Mouse (Mus musculus) layer of hippocampus, adult 18-20 months (tissue): ENCODE measurements around the gene Gabrg2. TPM values are rescaled to one million over a fixed set of nuclear protein-coding genes. Genes with fewer than 3 reads are reported as not detected.

ENCODE experiments used
- DNase-seq, 2 experiments: peaks; one replicate each; pipeline ENCODE4 v3.0.0; 2022; ENCODE audit warnings: low spot score in 2 of 2
- long read RNA-seq: library from polyadenylated mRNA; stranded (forward); transcript quantifications from one replicate; pipeline ENCODE4 v2.0.0, GENCODE M21; 2021
- total RNA-seq, 2 experiments: library from RNA; stranded (reverse); gene quantifications; 2 replicates each; pipeline ENCODE4 v1.2.3; 2021

Gene Gabrg2
- total RNA-seq, result 100 to 1,000 TPM; 157 to 158 TPM
- long read RNA-seq, full-length matches to known transcripts, result 169 of 188 reads
- long read RNA-seq, partial matches to known transcripts, result 7 of 188 reads
- long read RNA-seq, other reads (novel, unspliced or antisense), result 12 of 188 reads

DNA sequence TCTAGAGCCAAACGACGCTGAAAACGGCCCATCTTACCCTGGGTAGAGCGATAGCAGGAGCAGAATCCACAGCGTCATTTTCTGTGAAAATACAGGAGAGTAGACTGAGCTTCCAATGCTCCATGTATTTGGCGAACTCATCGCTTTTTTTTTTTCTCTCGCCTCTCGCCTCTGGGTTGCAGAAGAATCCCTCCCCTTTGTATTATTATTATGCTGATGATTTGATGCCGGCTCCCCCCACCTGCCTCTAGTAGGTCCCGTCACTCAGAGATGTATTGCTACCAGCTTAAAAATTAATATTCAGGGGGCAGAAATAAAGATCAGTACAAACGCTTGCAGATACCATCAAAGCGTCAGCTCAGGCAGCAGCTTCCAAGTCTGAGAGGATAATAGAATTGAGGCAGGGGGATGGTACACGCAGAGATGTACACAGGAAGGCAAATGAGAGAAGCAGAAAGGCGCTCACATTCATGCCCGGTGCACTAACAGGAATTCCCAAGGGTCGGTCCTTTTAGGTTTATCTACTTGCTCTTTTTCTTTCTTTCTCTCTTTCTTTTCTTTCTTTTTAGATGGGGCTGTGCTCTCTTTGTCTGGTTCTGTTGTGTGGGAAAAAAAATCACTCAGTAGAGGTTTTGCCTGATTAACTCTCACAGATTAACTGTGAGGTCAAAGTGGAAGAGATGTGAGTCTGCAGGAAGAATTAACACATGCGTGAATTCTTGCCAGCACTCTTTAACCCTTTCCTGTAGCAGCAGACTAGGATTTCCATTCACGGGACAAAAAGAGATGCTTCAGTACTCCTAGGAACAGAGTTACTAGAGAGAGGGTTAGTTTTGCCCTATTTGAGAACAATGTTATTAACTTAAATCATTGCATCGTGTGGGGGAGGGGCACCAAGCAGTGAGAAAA, at the start of gene Gabrg2:
TSS of gene Gabrg2 (minus strand) at position 668 of the 909 bp plus-strand sequence.
- peak; percentile 30 to 71 for DNase-seq

GRCm38 (mm10) chr11:42048201-42048600, 47.5 kb upstream of the Gabrg2 start:
- DNase-seq, result peak in 1 of 2 experiments; percentile 4

- peak in 1 of 2 experiments; percentile 58 for DNase-seq
Observed at GRCm38 (mm10) chr11:41999468-41999881, 1.2 kb downstream of the Gabrg2 start.

GRCm38 (mm10) chr11:41980152-41980551, 20.5 kb downstream of the Gabrg2 start:
- no peak for DNase-seq

GRCm38 (mm10) chr11:41968595-41968994, 32.1 kb downstream of the Gabrg2 start:
- no peak for DNase-seq

- DNase-seq, result peak in 1 of 2 experiments; percentile 46
Observed at GRCm38 (mm10) chr11:41962706-41963105, 38.0 kb downstream of the Gabrg2 start.

DNA sequence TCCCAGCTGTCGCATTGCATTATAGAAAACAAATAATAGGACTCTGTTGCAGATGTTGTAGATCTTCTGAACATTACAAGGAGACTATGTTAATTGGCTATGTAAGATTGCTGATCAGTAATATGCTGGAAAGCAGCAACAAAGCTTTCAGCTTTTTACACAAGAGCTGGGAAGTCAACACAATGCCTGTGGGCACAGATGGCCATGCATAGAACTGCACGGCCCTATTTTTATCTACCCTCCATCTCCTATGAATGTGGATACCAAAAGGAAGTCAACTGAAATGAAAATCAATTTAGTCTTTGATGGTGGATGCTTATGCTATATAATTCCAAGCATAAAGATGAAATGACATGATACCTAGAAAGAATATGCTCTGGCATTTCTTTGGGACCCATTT, 47.1 kb downstream of the Gabrg2 start:
- DNase-seq, result peak in 1 of 2 experiments; percentile 50

GRCm38 (mm10) chr11:41951898-41952297, 48.8 kb downstream of the Gabrg2 start:
- DNase-seq, result no peak

GRCm38 (mm10) chr11:41945471-41945870, 55.2 kb downstream of the Gabrg2 start:
- no peak for DNase-seq

DNA sequence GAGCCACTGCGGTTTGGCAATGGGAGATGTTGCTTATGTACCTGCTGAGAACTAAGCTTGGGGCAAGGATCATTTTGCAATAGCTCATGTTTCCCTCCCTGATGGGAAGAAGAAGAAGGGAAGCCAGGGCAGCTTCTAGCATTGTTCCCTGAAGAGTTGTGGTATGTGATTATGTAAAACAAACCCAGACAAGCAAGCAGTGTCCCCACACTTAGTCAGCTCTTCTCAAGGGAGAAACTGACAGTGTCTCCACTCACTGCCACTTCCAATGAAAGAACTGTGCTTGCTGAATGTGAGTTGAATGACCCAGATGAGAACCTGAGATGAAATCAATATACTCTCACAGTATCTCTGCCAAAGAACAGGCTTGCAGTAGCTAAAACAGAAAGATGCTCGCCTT, 62.7 kb downstream of the Gabrg2 start:
- DNase-seq, result peak in 1 of 2 experiments; percentile 22

DNA sequence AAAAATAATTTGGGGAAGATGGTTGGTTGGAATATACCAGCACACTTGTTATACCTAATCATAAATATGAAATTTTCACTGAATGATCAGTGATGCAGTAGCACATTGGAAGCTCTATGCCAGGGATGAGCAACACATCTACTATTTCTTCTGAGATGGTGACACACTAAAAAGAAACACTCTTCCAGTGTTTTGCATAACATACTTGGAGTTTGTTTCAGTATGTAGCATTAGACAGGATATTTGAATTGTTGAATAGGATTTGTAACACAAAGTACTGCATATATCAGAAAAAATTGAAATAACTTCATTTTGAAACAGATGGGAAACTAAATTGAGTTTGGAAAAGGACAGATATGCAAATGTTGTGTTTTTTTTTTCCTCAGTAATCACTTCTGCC, 81.8 kb downstream of the Gabrg2 start:
- no peak for DNase-seq

- no peak for DNase-seq
Observed at GRCm38 (mm10) chr11:41914066-41914465, 86.6 kb downstream of the Gabrg2 start.

DNA sequence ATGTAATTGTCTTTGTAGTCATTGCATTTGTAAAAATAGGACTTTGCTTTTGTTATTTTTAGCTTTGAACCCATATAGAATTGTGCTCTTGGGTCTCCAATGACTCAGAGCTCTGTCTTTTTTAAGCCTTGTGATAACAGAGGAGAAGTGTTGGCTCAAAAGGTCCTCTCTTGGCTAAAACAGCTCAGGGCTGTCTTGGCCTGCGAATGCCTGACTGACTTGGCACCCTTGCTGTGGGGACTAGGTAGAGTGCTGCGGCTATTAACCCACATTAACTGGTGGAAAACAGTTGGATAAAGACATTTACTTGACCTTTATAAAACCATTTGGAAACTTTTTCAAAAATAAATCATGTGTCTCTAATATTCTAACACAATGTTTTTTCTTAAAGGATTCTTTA, 97.0 kb downstream of the Gabrg2 start:
- no peak for DNase-seq

Other genes with a start within 250 kb of the Gabrg2 start
- 100 to 1,000 TPM; 443 to 448 TPM for gene Gabra1, start 182.1 kb upstream of the Gabrg2 start, total RNA-seq